Mouse (Mus musculus) liver, postnatal 0 days (tissue): Measurements from ENCODE around the gene Hoxd11. TPM values are rescaled to one million over a fixed set of nuclear protein-coding genes. Genes with fewer than 3 reads are reported as not detected.
A peak's percentile ranks its signal among the peaks of the same experiment; 100 is the strongest.

Experiments used
- ATAC-seq: fragments of 200-750 bp; cut with Nextera tagmentation; 2 replicates; pipeline ENCODE4 v1.8.0; 2017; ENCODE audit warnings: mild to moderate bottlenecking, moderate library complexity
- DNase-seq: peaks from one replicate; pipeline ENCODE4 v3.0.0-alpha.2; 2016
- H3K27ac ChIP-seq: fragments of 300-500 bp; sonication (generic); 2 replicates; pipeline ENCODE4 v1.5.1; 2014; ENCODE audit warnings: antibody characterized with exemption, moderate library complexity, mild to moderate bottlenecking, low read depth
- H3K27me3 ChIP-seq: fragments of 300-500 bp; sonication (generic); 2 replicates; pipeline ENCODE4 v1.6.1; 2014; ENCODE audit warnings: low read length, control low read depth, mixed read lengths; ENCODE audit not compliant: insufficient read depth
- H3K36me3 ChIP-seq: fragments of 300-500 bp; sonication (generic); replicated peaks from 2 replicates; pipeline ENCODE4 v1.6.1; 2014; ENCODE audit warnings: mild to moderate bottlenecking, control low read depth, low read length, moderate library complexity, mixed read lengths; ENCODE audit not compliant: insufficient read depth
- H3K4me1 ChIP-seq: fragments of 300-500 bp; sonication (generic); 2 replicates; pipeline ENCODE4 v1.6.1; 2014; ENCODE audit warnings: antibody characterized with exemption, mild to moderate bottlenecking, control low read depth; ENCODE audit not compliant: insufficient read depth
- H3K4me2 ChIP-seq: fragments of 300-500 bp; sonication (generic); 2 replicates; pipeline ENCODE4 v1.6.1; 2014; ENCODE audit warnings: low read depth, mild to moderate bottlenecking, low read length, moderate library complexity, mixed read lengths
- H3K4me3 ChIP-seq: fragments of 300-500 bp; sonication (generic); 2 replicates; pipeline ENCODE4 v1.5.1; 2014; ENCODE audit warnings: low read depth, low read length
- H3K9ac ChIP-seq: fragments of 300-500 bp; sonication (generic); replicated peaks from 2 replicates; pipeline ENCODE4 v1.6.1; 2014; ENCODE audit warnings: mild to moderate bottlenecking, moderate library complexity
- H3K9me3 ChIP-seq: fragments of 300-500 bp; sonication (generic); 2 replicates; pipeline ENCODE4 v1.6.1; 2016; ENCODE audit warnings: mild to moderate bottlenecking, control low read depth, low read length, mixed read lengths
- CTCF ChIP-seq: sonication (generic); IDR thresholded peaks from 2 replicates; pipeline ENCODE4 v1.5.1; 2016; ENCODE audit warnings: antibody characterized with exemption, low read depth
- EP300 ChIP-seq: IDR thresholded peaks from 2 replicates; pipeline ENCODE4 v1.6.1; 2016; ENCODE audit warnings: antibody characterized with exemption, low read depth, mild to moderate bottlenecking
- WGBS: fragments of 180-500 bp; shearing (Covaris S2); extraction: QIAGEN DNeasy Blood & Tissue Kit; methylation state at CpG from one replicate; pipeline ENCODE4 v1.1.7; 2014; ENCODE audit not compliant: insufficient replicate concordance; 5-methylcytosine and 5-hydroxymethylcytosine counted together
- polyA plus RNA-seq: library from polyadenylated mRNA; unstranded; fragments of >200 nt; fragmentation: Nextera tagmentation; extraction: Ambion mirVana; gene quantifications from 2 replicates; pipeline ENCODE4 v1.2.1, GENCODE M21; 2015

The Hoxd11 gene
- not detected in 2 replicates for polyA plus RNA-seq

GRCm38 (mm10) chr2:74678891-74679595 lies at the start of gene Hoxd11:
Hoxd11 (plus strand) TSS chr2:74679557.
- H3K4me1 ChIP-seq: peaks cover 3% of the 10 kb centered on the region; the same call in 1 of the 2 replicates
- WGBS: 2% methylated on average over 15 of the region's 15 CpGs
- no peak within 1 kb of the TSS for H3K4me2 ChIP-seq
- H3K9me3 ChIP-seq: no peaks in the 10 kb centered on the region
- no peaks in the 10 kb centered on the region for H3K36me3 ChIP-seq
- no peak within 1 kb of the TSS for H3K4me3 ChIP-seq
- ATAC-seq (no peak), DNase-seq (peak; percentile 8)
- peaks cover 100% of the 10 kb centered on the region for H3K27me3 ChIP-seq
- no peak within 1 kb of the TSS for H3K9ac ChIP-seq
- TF ChIP-seq EP300: no peak
- TF ChIP-seq CTCF: no peak
- no peak within 1 kb of the TSS for H3K27ac ChIP-seq

- no peak overlapping the region for H3K9ac ChIP-seq
- no peaks in the 10 kb centered on the region for H3K9me3 ChIP-seq
- no peak overlapping the region for H3K4me2 ChIP-seq
- TF ChIP-seq CTCF (no peak), EP300 (no peak)
- H3K27me3 ChIP-seq: no peaks in the 10 kb centered on the region
- no peaks in the 10 kb centered on the region for H3K36me3 ChIP-seq
- no peak overlapping the region for H3K4me3 ChIP-seq
- no peak overlapping the region for H3K27ac ChIP-seq
- H3K4me1 ChIP-seq: no peaks in the 10 kb centered on the region
- WGBS: 73% methylated on average over 4 of the region's 4 CpGs
- ATAC-seq: no peak
- DNase-seq: no peak
Measured at GRCm38 (mm10) chr2:74635412-74635811, 43.9 kb upstream of the Hoxd11 start.

- no peak for DNase-seq
- peaks cover 36% of the 10 kb centered on the region for H3K27me3 ChIP-seq
- WGBS: 41% methylated on average over 5 of the region's 5 CpGs
Measured at GRCm38 (mm10) chr2:74642431-74642830, 36.9 kb upstream of the Hoxd11 start.

DNA sequence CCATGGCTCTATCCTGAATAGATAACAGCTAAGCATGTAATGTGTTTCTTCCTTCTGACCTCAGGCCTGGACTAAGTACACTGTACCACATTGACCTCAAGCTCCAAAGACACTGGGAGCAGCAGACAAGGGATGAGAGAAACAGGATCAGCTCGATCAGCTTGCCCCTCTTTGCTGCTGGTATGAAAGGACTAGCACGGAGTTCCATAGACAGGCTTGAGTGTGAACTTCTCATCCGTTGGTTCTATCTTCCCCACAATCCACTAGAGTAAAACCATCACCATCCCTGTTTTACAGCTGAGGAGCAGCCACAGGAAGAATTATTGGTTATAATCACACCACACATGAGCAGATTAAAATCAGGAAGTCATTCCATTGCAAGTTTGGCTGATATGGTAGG lies 33.7 kb upstream of the Hoxd11 start:
- H3K27ac ChIP-seq: no peak overlapping the region
- H3K9ac ChIP-seq: no peak overlapping the region
- H3K4me1 ChIP-seq: no peaks in the 10 kb centered on the region
- H3K4me3 ChIP-seq: no peak overlapping the region
- H3K27me3 ChIP-seq: peaks cover 67% of the 10 kb centered on the region
- ATAC-seq: no peak
- WGBS: 71% methylated on average over 3 of the region's 3 CpGs
- no peaks in the 10 kb centered on the region for H3K9me3 ChIP-seq
- no peaks in the 10 kb centered on the region for H3K36me3 ChIP-seq
- no peak for TF ChIP-seq EP300
- TF ChIP-seq CTCF: no peak
- no peak for DNase-seq
- no peak overlapping the region for H3K4me2 ChIP-seq

More at GRCm38 (mm10) chr2:74642431-74642830, 36.9 kb upstream of the Hoxd11 start:
- TF ChIP-seq CTCF (no peak), EP300 (no peak)
- Histone ChIP-seq H3K36me3 (no peaks in the 10 kb centered on the region), H3K4me2 (no peak overlapping the region), H3K4me3 (no peak overlapping the region), H3K27ac (no peak overlapping the region), H3K9me3 (no peaks in the 10 kb centered on the region), H3K4me1 (no peaks in the 10 kb centered on the region), H3K9ac (no peak overlapping the region)
- no peak for ATAC-seq

DNA sequence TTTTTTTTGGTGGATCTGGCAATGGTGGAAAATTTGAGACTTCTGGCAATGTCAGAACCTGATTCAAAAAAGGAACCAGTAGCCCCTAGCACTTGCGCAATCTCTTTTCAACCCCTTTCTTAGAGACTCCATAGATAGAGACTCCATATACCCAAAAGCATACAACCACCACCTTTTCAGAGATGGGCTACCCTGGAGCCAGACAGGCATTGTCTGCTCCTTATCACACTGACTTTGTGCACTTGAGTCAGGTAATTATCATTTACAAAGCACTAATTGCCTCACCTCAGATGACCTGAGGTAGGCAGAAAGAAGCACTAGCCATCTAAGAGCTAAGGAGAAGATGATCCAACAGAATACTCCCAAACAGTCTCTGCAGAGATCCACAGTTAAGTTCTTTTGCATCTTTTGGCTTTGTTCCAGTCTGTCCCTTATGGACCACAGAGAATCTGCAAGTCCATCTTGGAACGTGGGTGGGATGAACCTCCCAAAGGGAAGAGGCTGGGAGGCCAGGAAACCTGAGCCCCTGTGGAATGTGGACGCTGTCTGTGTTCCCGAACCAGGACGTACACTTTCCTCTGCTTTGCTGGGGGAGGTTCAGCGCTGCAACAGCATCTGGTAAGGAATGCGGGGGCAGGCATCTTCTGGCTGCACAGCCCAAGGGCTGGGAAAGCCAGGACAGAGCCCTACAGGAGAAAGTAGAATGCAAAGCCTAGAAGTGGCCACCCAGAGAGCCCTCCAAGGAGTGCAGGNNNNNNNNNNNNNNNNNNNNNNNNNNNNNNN lies 32.1 kb upstream of the Hoxd11 start:
- H3K4me3 ChIP-seq: no peak overlapping the region
- H3K27me3 ChIP-seq: peaks cover 83% of the 10 kb centered on the region
- H3K36me3 ChIP-seq: no peaks in the 10 kb centered on the region
- H3K4me1 ChIP-seq: no peaks in the 10 kb centered on the region
- ATAC-seq (no peak), DNase-seq (no peak)
- no peak overlapping the region for H3K4me2 ChIP-seq
- WGBS: 18% methylated on average over 7 of the region's 7 CpGs
- no peak overlapping the region for H3K9ac ChIP-seq
- TF ChIP-seq EP300: no peak
- no peak for TF ChIP-seq CTCF
- H3K27ac ChIP-seq: no peak overlapping the region
- no peaks in the 10 kb centered on the region for H3K9me3 ChIP-seq

GRCm38 (mm10) chr2:74652996-74653340 lies 26.4 kb upstream of the Hoxd11 start:
- peaks cover 89% of the 10 kb centered on the region for H3K27me3 ChIP-seq
- H3K9me3 ChIP-seq: no peaks in the 10 kb centered on the region
- H3K4me2 ChIP-seq: no peak overlapping the region
- H3K36me3 ChIP-seq: no peaks in the 10 kb centered on the region
- H3K4me1 ChIP-seq: peaks cover 15% of the 10 kb centered on the region
- ATAC-seq (no peak), DNase-seq (no peak)
- TF ChIP-seq EP300: no peak
- no peak for TF ChIP-seq CTCF
- WGBS: 33% methylated on average over 2 of the region's 2 CpGs
- H3K4me3 ChIP-seq: no peak overlapping the region
- no peak overlapping the region for H3K9ac ChIP-seq
- no peak overlapping the region for H3K27ac ChIP-seq
